Mouse (Mus musculus) forebrain, embryonic 12.5 days (tissue): ENCODE measurements around the gene Upp2. TPM values are rescaled to one million over a fixed set of nuclear protein-coding genes. Genes with fewer than 3 reads are reported as not detected.

Experiments used
- ATAC-seq: fragments of 200-750 bp; cut with Nextera tagmentation; 2 replicates; pipeline ENCODE4 v1.8.0; 2017; ENCODE audit warnings: moderate TSS enrichment; ENCODE audit not compliant: low FRiP score
- H3K27ac ChIP-seq: fragments of 300-500 bp; sonication (generic); 2 replicates; pipeline ENCODE4 v1.5.1; 2016; ENCODE audit warnings: mild to moderate bottlenecking
- H3K27me3 ChIP-seq: fragments of 300-500 bp; sonication (generic); 2 replicates; pipeline ENCODE4 v1.6.1; 2016; ENCODE audit warnings: mild to moderate bottlenecking
- H3K36me3 ChIP-seq: fragments of 300-500 bp; sonication (generic); replicated peaks from 2 replicates; pipeline ENCODE4 v1.6.1; 2016; ENCODE audit warnings: mild to moderate bottlenecking
- H3K4me1 ChIP-seq: fragments of 300-500 bp; sonication (generic); 2 replicates; pipeline ENCODE4 v1.6.1; 2016
- H3K4me2 ChIP-seq: fragments of 300-500 bp; sonication (generic); 2 replicates; pipeline ENCODE4 v1.6.1; 2016; ENCODE audit warnings: mild to moderate bottlenecking, moderate library complexity
- H3K4me3 ChIP-seq: fragments of 300-500 bp; sonication (generic); replicated peaks from 2 replicates; pipeline ENCODE4 v1.5.1; 2016; ENCODE audit warnings: mild to moderate bottlenecking
- H3K9ac ChIP-seq: fragments of 300-500 bp; sonication (generic); 2 replicates; pipeline ENCODE4 v1.6.1; 2016; ENCODE audit warnings: mild to moderate bottlenecking
- H3K9me3 ChIP-seq: fragments of 300-500 bp; sonication (generic); 2 replicates; pipeline ENCODE4 v1.6.1; 2016
- WGBS: fragments of 180-500 bp; shearing (Covaris S2); methylation state at CpG from one replicate; pipeline ENCODE4 v1.1.7; 2016; 5-methylcytosine and 5-hydroxymethylcytosine counted together
- polyA plus RNA-seq: library from polyadenylated mRNA; unstranded; fragments of >200 nt; fragmentation: Nextera tagmentation; extraction: Ambion mirVana; gene quantifications from 2 replicates; pipeline ENCODE4 v1.2.1, GENCODE M21; 2016

Upp2 gene
- polyA plus RNA-seq, 1 experiment from 2014 or later = 7.5 TPM

- Histone ChIP-seq H3K27me3 (no peaks in the 10 kb centered on the region), H3K36me3 (no peaks in the 10 kb centered on the region), H3K27ac (no peak overlapping the region), H3K9ac (no peak overlapping the region), H3K4me2 (no peak overlapping the region), H3K4me3 (no peak overlapping the region), H3K4me1 (no peaks in the 10 kb centered on the region), H3K9me3 (no peaks in the 10 kb centered on the region)
- WGBS = 81% methylated on average over 9 of the region's 9 CpGs
- no peak for ATAC-seq
These were observed 28.3 kb downstream of the Upp2 start for GRCm38 (mm10) chr2:58595350-58595749.

GRCm38 (mm10) chr2:58596774-58597342 lies 29.8 kb downstream of the Upp2 start:
- Histone ChIP-seq H3K9me3 (no peaks in the 10 kb centered on the region), H3K4me1 (no peaks in the 10 kb centered on the region), H3K4me2 (no peak overlapping the region), H3K27me3 (no peaks in the 10 kb centered on the region), H3K9ac (no peak overlapping the region), H3K36me3 (no peaks in the 10 kb centered on the region), H3K27ac (no peak overlapping the region), H3K4me3 (no peak overlapping the region)
- WGBS = 77% methylated on average over 17 of the region's 17 CpGs
- ATAC-seq = no peak

- H3K4me3 ChIP-seq = no peak overlapping the region
- WGBS = 95% methylated on average over 3 of the region's 3 CpGs
- ATAC-seq = no peak
- H3K9me3 ChIP-seq = no peaks in the 10 kb centered on the region
- no peak overlapping the region for H3K9ac ChIP-seq
- no peaks in the 10 kb centered on the region for H3K36me3 ChIP-seq
- H3K4me1 ChIP-seq = no peaks in the 10 kb centered on the region
- no peak overlapping the region for H3K4me2 ChIP-seq
- H3K27me3 ChIP-seq = no peaks in the 10 kb centered on the region
- no peak overlapping the region for H3K27ac ChIP-seq
These were observed 30.5 kb downstream of the Upp2 start for GRCm38 (mm10) chr2:58597556-58597955.

- no peak overlapping the region for H3K9ac ChIP-seq
- no peaks in the 10 kb centered on the region for H3K9me3 ChIP-seq
- H3K4me3 ChIP-seq = no peak overlapping the region
- WGBS = 94% methylated on average over 6 of the region's 6 CpGs
- H3K27ac ChIP-seq = no peak overlapping the region
- no peaks in the 10 kb centered on the region for H3K36me3 ChIP-seq
- no peaks in the 10 kb centered on the region for H3K27me3 ChIP-seq
- H3K4me1 ChIP-seq = no peaks in the 10 kb centered on the region; the same call in 1 of the 2 replicates
- H3K4me2 ChIP-seq = no peak overlapping the region
- no peak for ATAC-seq
These were observed 32.5 kb downstream of the Upp2 start for GRCm38 (mm10) chr2:58599639-58600038.

GRCm38 (mm10) chr2:58601382-58601781 lies 34.3 kb downstream of the Upp2 start:
- H3K27ac ChIP-seq = no peak overlapping the region
- WGBS = 87% methylated on average over 4 of the region's 4 CpGs
- no peak overlapping the region for H3K4me2 ChIP-seq
- ATAC-seq = no peak
- H3K27me3 ChIP-seq = no peaks in the 10 kb centered on the region
- H3K9ac ChIP-seq = no peak overlapping the region
- no peaks in the 10 kb centered on the region for H3K36me3 ChIP-seq
- H3K4me3 ChIP-seq = no peak overlapping the region
- H3K4me1 ChIP-seq = no peaks in the 10 kb centered on the region; the same call in 1 of the 2 replicates
- no peaks in the 10 kb centered on the region for H3K9me3 ChIP-seq

GRCm38 (mm10) chr2:58603379-58603778 lies 36.3 kb downstream of the Upp2 start:
- Histone ChIP-seq H3K4me3 (no peak overlapping the region), H3K9ac (no peak overlapping the region), H3K4me1 (no peaks in the 10 kb centered on the region; the same call in 1 of the 2 replicates), H3K27ac (no peak overlapping the region), H3K9me3 (no peaks in the 10 kb centered on the region), H3K36me3 (no peaks in the 10 kb centered on the region), H3K27me3 (no peaks in the 10 kb centered on the region), H3K4me2 (no peak overlapping the region)
- ATAC-seq = no peak
- 63% methylated on average over 3 of the region's 3 CpGs for WGBS

- no peaks in the 10 kb centered on the region for H3K36me3 ChIP-seq
- no peaks in the 10 kb centered on the region; the same call in 1 of the 2 replicates for H3K4me1 ChIP-seq
- no peak overlapping the region for H3K4me2 ChIP-seq
- no peak overlapping the region for H3K27ac ChIP-seq
- H3K9ac ChIP-seq = no peak overlapping the region
- 87% methylated on average over 3 of the region's 3 CpGs for WGBS
- ATAC-seq = no peak
- no peaks in the 10 kb centered on the region for H3K27me3 ChIP-seq
- H3K4me3 ChIP-seq = no peak overlapping the region
- no peaks in the 10 kb centered on the region for H3K9me3 ChIP-seq
These were observed 37.7 kb downstream of the Upp2 start for GRCm38 (mm10) chr2:58604791-58605190.

- Histone ChIP-seq H3K4me1 (no peaks in the 10 kb centered on the region), H3K4me3 (no peak overlapping the region), H3K9ac (no peak overlapping the region), H3K9me3 (no peaks in the 10 kb centered on the region), H3K27ac (no peak overlapping the region), H3K4me2 (no peak overlapping the region), H3K27me3 (no peaks in the 10 kb centered on the region), H3K36me3 (no peaks in the 10 kb centered on the region)
- ATAC-seq = no peak
- 95% methylated on average over 3 of the region's 3 CpGs for WGBS
These were observed 46.6 kb downstream of the Upp2 start for GRCm38 (mm10) chr2:58613720-58614119.

GRCm38 (mm10) chr2:58614851-58615250 lies 47.8 kb downstream of the Upp2 start:
- Histone ChIP-seq H3K9me3 (no peaks in the 10 kb centered on the region), H3K4me2 (no peak overlapping the region), H3K27me3 (no peaks in the 10 kb centered on the region), H3K4me1 (no peaks in the 10 kb centered on the region), H3K4me3 (no peak overlapping the region), H3K9ac (no peak overlapping the region), H3K36me3 (no peaks in the 10 kb centered on the region), H3K27ac (no peak overlapping the region)
- ATAC-seq = no peak
- 94% methylated on average over 8 of the region's 8 CpGs for WGBS

GRCm38 (mm10) chr2:58615766-58616165 lies 48.7 kb downstream of the Upp2 start:
- WGBS = 89% methylated on average over 5 of the region's 5 CpGs
- Histone ChIP-seq H3K27ac (no peak overlapping the region), H3K27me3 (0 out of 2 replicates have a peak, but pooled peaks cover 4% of the 10 kb centered on the region), H3K9ac (no peak overlapping the region), H3K36me3 (no peaks in the 10 kb centered on the region), H3K4me3 (no peak overlapping the region), H3K4me2 (no peak overlapping the region), H3K9me3 (no peaks in the 10 kb centered on the region), H3K4me1 (no peaks in the 10 kb centered on the region)
- ATAC-seq = no peak

GRCm38 (mm10) chr2:58625186-58625585 lies 58.1 kb downstream of the Upp2 start:
- peaks cover 51% of the 10 kb centered on the region for H3K27me3 ChIP-seq
- ATAC-seq = no peak

GRCm38 (mm10) chr2:58625681-58626080 lies 58.6 kb downstream of the Upp2 start:
- ATAC-seq = no peak
- H3K4me1 ChIP-seq = peaks cover 15% of the 10 kb centered on the region
- no peak overlapping the region for H3K27ac ChIP-seq
- H3K9me3 ChIP-seq = no peaks in the 10 kb centered on the region
- H3K4me2 ChIP-seq = no peak overlapping the region
- no peak overlapping the region for H3K9ac ChIP-seq
- peaks cover 54% of the 10 kb centered on the region for H3K27me3 ChIP-seq
- H3K36me3 ChIP-seq = no peaks in the 10 kb centered on the region
- WGBS = 0% methylated on average over 2 of the region's 2 CpGs
- no peak overlapping the region for H3K4me3 ChIP-seq

More at GRCm38 (mm10) chr2:58625186-58625585, 58.1 kb downstream of the Upp2 start:
- Histone ChIP-seq H3K4me1 (peaks cover 15% of the 10 kb centered on the region), H3K9ac (no peak overlapping the region), H3K4me2 (no peak overlapping the region), H3K4me3 (no peak overlapping the region), H3K36me3 (no peaks in the 10 kb centered on the region), H3K9me3 (no peaks in the 10 kb centered on the region), H3K27ac (no peak overlapping the region)
- 62% methylated on average over 12 of the region's 12 CpGs for WGBS

- WGBS = 3% methylated on average over 8 of the region's 8 CpGs
- no peak overlapping the region for H3K4me3 ChIP-seq
- H3K27me3 ChIP-seq = peaks cover 54% of the 10 kb centered on the region
- H3K9me3 ChIP-seq = no peaks in the 10 kb centered on the region
- ATAC-seq = 0 out of 2 replicates have a peak, but pooled peaks have one; percentile 42
- H3K4me1 ChIP-seq = peaks cover 15% of the 10 kb centered on the region
- H3K4me2 ChIP-seq = no peak overlapping the region
- no peak overlapping the region for H3K27ac ChIP-seq
- H3K36me3 ChIP-seq = no peaks in the 10 kb centered on the region
- no peak overlapping the region for H3K9ac ChIP-seq
These were observed 59.2 kb downstream of the Upp2 start for GRCm38 (mm10) chr2:58626136-58626769.
